Mouse (Mus musculus): ENCODE data around the gene Fbxo45.
"Not testable (repeated sequence)": the region's sequence is repeated elsewhere in the genome, so short reads cannot be mapped to it uniquely, and the experiment has no call there.

Fbxo45 gene

DNA sequence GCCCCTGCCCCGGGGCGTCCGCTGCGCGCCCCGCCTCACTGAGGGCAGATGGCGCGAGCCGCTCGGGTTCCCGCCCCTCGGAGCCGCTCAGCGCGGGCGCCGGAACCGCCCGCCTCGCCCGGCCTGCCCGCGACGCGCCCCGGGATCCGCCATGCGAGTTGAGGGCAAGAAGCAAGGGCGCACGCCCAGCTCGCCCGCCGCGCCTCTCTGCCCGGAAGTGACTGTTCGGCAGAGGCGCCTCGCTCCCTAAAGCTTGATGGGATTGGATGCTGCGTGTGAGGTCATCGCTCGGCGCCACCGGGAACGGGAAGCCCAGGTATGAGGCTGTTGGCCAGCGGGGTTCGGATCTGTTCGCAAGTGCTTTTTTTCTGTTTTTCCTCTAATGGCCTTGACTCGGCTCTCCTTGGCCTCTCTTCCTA, at the start of gene Fbxo45, which contains the start of gene Wdr53:
Gene Fbxo45, minus strand, starts transcription at position 207 of the 419 bp plus-strand sequence.
Gene Wdr53, plus strand, starts transcription at position 276 of the 419 bp plus-strand sequence.
- DNase-seq (ENCODE audit: extremely low read depth, insufficient read length, low spot score), result peak; percentile 99

DNA sequence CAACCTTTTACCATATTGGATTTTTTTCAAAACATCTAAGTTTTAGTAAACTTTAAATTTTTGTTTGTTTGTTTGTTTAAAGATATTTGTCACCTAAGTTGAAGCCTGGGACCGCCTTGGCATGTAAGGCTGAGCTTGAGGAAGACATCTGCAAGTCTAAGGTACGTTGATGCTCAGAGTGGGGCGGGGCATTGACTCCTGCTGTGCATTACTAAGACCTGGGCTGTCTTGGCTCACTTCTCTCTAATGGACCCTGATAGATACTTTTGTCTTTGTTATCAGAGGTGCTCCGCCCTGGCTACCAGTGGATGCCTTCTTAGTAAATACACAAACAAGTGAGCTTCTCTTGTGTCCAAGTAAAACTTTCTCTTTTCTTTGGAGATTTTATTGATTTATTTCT, 44.9 kb upstream of the Fbxo45 start:
- DNase-seq (ENCODE audit: extremely low read depth, insufficient read length, low spot score), result no peak

DNA sequence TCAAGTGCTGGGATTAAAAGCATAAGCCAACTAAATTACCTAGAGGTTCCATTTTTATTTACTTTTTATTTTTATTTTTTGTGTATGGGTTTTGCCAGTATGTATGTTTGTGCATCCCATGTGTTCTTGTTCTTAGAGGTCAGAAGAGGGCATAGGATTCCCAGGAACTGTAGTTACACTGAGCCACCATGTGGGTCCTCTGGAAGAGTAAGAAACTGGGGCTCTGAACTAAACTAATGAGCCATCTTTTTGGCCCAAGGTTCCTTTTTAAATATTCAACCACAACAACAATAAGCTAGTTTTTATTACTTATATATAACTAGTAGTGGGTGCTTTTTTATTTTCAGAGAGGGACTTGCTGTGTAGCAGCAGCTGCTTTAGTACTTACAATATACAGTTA, 35.6 kb upstream of the Fbxo45 start:
- DNase-seq (ENCODE audit: extremely low read depth, insufficient read length, low spot score), result no peak

DNA sequence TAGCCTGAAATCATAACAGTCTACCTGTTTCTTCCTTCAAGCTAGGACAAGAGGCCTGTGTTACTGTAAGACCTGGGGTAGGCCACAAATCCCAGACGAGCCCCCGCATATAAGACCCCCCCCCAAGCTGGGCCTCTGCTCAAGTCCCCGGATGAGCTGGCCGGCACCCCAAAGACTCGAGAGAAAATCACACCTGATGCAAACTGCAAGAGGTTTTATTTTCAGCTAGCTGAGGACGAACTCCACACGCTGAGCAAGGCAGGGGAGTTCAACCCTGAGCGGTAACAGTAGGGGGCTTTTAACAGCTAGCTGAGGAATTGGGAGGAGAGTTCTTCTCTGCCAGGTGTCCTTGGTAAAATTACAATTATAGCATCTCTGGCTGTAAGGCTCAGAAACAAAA, 33.3 kb upstream of the Fbxo45 start:
- DNase-seq (ENCODE audit: extremely low read depth, insufficient read length, low spot score), result no peak

DNA sequence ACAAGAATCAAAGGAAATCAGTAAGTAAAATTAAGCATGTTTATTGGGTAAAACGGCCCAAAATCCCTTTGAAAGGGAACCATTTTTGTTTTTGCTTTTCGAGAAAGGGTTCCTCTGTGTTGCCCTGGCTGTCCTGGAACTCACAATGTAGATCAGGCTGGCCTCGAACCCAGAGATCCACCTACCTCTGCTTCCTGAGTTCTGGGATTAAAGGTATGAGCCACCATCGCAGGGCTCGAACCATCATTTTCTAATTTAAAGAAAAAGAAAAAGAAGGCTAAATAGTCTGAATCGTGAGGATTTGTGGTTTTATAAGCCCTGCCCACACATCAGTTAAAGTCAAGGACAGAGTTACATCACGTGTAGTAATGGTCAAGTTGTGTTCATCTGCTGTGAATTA, 31.4 kb upstream of the Fbxo45 start:
- peak; percentile 16 for DNase-seq (ENCODE audit: extremely low read depth, insufficient read length, low spot score)

DNA sequence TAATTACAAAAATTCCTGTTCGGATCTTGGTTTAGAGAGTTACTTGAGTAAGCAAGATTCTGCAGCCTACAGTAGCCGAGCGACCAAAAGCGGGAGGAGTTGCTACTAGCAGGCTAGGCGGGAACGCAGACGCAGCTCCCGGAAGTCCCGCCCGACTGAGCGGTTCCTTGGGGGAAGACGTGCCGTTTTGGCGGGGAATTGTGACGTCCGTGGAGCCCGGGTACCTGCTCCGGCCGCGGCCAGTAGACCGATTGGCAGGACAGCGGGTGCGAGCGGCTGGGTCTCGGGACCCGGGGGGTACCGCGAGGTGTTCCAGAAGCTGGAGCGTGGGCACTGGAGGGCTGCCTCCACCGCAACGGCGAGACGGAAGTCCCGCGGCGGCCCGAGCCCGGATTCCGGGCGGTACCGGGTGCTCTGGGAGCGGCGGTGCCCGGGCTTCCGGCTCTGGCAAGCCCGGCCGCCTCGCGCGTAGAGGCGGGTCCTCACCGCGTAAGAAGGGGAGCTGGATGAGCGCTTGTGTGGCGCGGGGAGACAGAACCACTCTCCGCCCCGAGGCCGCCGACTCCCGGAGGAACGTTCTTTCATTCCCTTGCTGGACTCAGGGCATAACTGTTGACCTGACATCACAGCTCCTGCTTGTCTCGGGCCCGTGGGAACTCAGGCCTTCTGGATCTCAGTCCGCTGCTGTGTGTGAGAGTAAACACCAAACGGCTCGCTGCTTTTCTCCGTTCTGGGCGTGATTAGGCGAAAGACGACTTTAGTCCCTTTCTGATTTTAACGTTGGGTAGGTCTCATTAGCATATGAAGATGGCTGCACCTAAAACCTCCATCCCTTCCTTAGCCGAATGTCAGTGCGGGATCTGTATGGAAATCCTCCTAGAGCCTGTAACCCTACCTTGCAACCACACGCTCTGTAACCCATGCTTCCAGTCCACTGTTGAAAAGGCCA, 30.6 kb upstream of the Fbxo45 start, which contains the start of gene Rnf168:
Gene Rnf168, plus strand, starts transcription at position 152 of the 949 bp plus-strand sequence.
- peak; percentile 95 for DNase-seq (ENCODE audit: extremely low read depth, insufficient read length, low spot score)

DNA sequence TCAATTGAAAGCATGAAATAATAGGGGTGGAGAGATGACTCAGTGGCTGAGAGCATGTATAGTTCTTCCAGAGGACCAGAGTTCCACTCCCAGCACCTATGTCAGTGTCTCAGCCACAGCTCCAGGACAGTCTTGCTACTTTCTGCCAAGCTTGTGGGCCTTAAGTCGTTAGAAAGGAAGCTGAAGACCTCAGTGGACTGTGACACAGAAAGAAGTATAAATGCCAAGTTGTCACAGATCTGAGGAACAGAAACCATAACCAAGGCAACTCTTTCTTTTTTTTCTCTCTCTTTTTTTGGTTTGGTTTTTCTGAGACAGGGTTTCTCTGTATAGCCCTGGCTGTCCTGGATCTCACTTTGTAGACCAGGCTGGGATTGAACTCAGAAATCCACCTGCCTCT, 28.9 kb upstream of the Fbxo45 start:
- DNase-seq (ENCODE audit: extremely low read depth, insufficient read length, low spot score), result no peak

DNA sequence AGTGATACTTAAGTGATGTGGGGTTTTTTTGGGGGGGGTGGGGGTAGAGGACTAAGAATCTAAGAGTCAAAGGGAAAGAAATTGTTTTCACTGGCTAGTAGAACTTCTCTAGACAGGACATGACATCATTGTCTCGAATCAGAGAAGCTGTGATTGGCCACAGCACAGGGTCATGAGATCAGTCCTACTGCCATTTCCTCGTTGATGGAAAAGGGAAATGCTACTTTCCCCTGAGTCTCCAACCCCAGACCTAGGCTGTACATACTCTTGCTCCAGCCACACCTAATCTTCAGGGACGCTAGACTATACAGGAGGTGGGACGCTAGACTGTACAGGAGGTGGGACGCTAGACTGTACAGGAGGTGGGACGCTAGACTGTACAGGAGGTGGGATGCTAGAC, 28.1 kb upstream of the Fbxo45 start:
- DNase-seq (ENCODE audit: extremely low read depth, insufficient read length, low spot score), result no peak

DNA sequence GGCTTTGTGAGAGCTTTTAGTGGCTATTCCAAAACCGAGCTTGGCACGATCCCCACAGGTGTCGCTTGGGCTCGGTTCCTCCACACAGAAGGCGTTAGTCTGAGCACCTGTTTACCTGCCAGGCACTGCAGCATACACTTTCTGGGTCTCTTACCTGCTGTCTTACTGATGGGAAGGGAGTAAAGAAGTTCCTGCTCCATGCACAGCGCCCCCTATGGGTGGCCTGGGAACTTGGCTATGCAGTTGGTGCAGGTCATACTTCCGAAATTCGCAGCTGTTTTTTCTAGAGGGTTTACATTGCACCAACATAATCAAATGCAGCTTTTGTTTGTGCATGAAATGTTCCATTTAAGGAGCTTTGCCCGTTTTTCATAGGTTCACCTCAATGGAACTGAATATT, 26.4 kb upstream of the Fbxo45 start:
- DNase-seq (ENCODE audit: extremely low read depth, insufficient read length, low spot score), result no peak

DNA sequence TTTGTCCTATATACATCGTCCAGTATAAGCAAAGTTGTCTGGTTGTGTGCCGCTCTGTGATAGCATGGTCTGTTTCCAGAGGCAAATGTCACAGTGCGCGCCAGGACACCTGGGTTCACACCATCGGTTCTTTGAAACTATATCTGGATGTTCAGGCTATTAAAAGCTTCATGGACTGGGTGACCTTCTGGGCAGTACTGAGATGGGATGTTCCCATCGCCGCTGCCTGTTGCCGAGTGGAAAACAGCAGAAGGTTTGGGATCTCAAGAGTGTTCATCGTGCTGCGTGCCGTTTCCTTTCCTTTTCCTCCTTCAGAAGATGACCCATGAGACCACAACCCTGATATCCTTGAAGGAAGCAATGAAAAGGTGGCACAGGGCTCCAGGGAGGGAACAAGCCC, 24.3 kb upstream of the Fbxo45 start, which contains the start of gene Smco1:
Gene Smco1, plus strand, starts transcription at position 178 of the 400 bp plus-strand sequence.
- no peak for DNase-seq (ENCODE audit: extremely low read depth, insufficient read length, low spot score)

DNA sequence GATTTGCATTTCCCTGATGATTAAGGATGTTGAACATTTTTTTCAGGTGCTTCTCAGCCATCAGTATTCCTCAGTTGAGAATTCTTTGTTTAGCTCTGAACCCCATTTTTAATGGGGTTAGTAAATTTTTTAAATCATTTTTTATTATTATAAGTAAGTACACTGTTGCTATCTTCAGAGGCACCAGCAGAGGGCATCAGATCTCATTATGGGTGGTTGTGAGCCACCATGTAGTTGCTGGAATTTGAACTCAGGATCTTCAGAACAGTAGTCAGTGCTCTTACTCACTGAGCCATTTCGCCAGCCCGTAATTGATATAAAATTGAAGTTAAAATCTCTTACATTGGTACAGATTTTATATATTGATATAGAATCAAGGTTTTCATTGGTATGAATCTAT, 17.3 kb upstream of the Fbxo45 start:
- not testable (repeated sequence) for DNase-seq (ENCODE audit: extremely low read depth, insufficient read length, low spot score)

DNA sequence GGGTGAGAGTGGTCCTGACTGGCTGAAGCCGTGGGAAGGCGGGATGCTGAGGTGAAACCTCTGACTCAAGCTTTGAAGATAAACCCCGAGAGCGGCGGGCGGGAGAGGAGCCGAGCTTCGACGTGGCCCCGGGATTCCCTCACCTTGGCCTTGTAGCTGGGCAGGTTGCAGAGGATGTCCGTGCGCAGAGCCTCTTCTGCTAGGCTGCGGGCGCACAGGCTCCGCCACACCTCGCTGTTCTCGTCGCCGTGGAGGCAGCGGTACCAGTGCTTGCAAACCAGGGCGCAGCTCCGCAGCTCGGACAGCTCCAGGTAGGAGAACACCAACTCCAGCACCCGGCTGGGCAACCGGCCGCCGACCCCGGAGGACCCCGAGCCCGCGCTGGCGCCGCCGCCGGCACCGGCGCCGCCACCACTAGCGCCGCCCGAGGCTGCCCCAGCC, 587 bp downstream of the Fbxo45 start:
- DNase-seq (ENCODE audit: extremely low read depth, insufficient read length, low spot score), result peak; percentile 86

DNA sequence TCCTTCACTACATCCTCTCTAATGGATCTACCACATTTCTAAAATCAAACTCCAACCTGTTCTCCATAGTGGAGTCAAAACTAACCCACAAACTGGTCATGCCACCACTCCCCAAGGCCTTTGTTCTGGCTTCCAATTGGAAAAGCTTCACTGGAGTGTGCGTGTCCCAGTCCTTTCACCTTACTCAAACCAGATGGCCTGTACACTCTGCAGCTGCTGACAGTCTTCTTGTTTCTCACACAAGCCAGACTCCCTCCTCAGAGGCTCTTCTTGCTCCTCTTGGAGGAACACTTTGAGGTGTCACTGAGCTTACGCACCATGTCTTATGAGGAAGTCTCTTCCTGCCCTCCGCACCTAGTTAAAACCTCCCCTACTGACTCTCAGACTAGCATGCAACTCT, 3.1 kb downstream of the Fbxo45 start:
- no peak for DNase-seq (ENCODE audit: extremely low read depth, insufficient read length, low spot score)

DNA sequence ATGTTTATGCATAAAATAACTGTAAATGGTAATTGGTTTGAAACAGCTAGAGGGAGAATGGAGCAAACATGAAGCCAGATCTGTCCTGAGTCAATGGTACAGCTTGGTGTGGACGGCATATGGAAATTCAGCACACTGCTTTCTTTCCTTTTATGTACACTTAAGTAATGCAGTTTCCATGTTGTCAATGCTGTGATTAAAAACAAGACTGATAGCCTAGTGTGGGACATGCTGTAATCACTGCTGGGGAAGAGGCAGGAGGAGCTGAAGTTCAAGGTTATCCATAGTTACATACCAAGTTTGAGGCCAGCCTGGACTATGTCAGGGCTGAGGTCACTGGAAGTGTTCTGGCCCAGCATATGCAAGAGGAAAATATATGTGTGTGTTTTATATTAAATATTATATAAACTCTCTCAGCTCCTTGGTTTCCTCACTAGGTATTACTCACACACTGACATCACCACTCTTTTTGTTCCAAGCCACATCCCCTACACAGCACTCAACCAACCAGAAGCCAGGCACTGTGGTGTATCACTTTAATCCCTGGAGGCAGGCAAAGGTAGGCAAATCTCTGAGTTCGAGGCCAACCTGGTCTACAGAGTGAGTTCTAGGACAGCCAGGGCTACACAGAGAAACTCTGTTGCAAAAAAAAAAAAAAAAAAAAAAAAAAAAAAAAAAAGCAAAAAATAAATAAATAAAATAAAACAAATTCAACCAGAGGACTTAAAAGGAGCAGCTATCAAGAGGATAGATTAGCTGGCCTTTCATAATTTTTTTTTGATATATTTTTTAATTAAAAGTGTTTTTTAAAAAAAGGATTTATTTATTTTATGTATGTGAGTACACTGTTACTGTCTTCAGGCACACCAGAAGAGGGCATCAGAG, 7.3 kb downstream of the Fbxo45 start:
- DNase-seq (ENCODE audit: extremely low read depth, insufficient read length, low spot score), result peak; percentile 20

DNA sequence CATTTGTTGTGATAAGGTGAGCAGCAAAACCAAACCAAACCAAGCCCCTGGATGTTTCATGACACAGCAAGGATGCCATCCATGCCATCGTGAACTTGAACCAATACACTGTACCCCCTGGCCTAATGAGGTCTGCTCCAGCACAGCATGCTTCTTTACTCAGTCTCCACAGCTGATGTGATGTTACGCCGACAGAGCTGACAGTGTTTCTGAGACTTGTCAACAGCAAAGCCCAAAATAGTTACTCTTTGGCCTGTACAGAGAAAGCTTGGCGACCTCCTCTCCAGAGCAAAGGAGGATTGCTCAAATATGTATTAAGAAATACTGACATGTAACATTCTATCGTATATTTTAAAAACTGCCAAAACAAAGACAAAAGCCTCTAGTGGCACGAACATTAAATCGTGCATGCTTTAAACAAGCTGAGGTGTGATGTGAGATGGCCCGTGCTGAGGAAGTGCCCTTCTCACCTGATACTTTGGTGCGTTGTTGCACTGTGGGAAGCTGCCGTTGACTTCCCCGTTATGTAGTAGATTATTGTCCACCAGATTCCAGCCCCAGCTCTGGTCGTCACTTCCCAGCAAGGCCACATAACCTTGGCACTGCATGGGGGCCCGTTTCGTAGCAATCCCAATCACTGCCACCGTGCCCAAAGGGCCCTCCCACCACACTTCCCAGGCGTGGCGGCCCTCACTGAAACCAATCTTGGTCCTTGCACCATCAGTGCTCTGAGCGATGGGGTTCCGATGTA, 8.9 kb downstream of the Fbxo45 start:
- DNase-seq (ENCODE audit: extremely low read depth, insufficient read length, low spot score), result no peak

DNA sequence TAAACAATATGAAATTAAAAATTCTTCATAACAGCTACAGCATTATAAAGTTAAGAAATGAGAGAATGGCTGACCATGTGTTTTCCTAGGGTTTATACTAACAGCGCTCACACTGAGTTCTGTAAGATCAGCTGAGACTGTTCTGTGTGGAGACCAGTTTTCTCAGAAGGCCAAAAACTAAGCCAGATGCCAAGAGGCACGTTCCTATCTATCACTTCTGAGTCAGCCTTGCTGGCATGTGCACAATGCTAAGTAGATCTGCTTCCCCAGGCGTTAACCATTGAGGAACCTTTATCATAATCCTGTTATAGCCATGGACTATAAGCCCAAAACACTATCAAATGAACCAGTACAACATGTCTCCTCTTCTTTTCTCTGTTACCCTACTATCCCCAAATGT, 14.9 kb downstream of the Fbxo45 start:
- DNase-seq (ENCODE audit: extremely low read depth, insufficient read length, low spot score), result not testable (repeated sequence)

DNA sequence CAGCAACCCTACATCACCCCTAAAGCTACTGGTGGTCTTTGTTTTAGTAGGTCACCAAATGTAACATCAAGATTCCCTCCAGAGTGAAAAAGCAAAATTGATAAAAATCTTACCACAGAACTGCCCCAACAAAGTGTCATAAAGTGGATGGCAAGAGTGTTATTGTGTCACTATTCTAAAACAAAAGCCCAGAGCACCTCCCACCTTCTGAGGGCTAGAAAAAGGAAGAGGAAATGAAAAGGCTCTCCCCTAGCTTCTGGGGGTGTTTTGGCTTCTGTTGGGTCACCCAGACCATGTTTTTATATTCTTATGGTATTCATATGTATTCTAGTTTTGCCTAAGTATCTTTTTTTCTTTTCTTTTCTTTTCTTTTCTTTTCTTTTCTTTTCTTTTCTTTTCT, 24.6 kb downstream of the Fbxo45 start:
- DNase-seq (ENCODE audit: extremely low read depth, insufficient read length, low spot score), result no peak

DNA sequence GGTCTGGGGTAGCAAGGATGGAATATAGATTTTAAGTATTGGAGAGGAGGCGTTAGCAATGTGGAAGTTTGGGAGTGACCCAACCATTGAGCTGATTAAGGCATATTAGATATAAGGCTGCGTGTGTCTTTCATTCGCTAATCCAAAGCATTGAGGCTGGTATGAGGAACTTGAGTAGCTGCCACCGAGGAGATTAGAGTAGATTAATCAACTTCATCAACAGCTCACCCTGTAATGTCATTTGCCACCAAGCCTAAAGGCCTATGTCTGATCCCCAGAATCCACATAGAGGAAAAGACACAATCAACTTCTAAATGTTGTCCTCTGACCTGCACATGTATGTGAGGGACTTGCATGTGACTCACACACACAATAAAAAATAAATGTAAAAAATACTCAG, 25.2 kb downstream of the Fbxo45 start:
- no peak for DNase-seq (ENCODE audit: extremely low read depth, insufficient read length, low spot score)

DNA sequence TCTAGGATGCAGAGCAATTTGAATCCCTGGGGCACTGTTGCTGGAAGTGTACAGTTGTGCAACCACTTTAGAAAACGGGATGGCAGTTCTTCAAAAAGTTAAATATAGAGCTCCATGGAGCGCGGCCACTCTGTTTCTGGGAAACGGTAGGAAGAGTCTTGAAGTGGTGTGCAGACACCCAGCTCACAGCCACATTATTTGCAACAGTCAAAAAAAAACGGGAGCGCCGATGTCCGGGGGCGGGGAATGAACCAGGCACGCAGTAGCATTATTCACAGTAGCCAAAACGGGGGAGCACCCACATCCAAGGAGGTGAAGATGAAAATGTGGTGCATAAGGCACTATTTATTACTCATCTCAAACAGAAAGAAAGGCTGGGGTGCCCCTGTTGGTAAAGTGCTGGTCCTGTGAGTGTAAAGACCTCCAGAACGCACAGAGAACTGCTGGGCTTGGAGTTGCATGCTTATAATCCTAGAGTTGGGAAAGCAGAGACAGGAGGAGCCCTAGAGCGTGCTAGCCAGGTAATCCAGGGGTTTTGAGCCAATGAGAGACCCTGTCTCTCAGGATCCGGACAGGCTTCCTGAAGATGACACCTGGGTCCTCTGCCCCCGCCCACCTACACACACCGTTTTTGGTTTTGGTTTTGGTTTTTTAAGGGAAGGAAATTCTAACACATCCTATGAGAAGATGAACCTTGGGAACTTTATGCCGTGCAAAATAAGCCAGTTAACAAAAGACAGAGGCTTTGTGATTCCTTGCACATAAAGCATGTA, 32.0 kb downstream of the Fbxo45 start:
- DNase-seq (ENCODE audit: extremely low read depth, insufficient read length, low spot score), result no peak

DNA sequence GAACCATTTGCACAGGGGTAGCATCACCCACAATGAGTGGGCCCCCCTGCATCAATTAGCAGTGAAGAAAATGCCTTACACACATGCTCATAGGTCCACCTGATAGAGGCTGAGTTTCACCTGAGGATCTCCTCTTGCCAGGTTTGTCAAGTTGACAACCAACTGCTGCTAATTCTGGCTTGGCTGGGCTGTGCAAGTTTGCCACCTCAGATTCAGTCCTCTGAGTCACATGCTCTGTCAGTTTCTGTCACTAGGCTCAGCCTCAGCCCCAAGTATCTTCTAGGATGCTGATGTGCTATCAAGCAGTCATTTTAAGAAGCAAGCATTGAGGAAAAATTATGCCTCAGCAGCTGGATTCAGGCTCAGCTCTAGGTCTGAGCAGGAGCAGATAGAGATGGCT, 32.8 kb downstream of the Fbxo45 start:
- no peak for DNase-seq (ENCODE audit: extremely low read depth, insufficient read length, low spot score)

Data from 3134 (cell line).